Mouse (Mus musculus): ENCODE data around the gene Phf1. TPM values are rescaled to one million over a fixed set of nuclear protein-coding genes. Genes with fewer than 3 reads are reported as not detected.

Gene Phf1
- total RNA-seq, 2 experiments from 2014 or later: 4.1 TPM

DNA sequence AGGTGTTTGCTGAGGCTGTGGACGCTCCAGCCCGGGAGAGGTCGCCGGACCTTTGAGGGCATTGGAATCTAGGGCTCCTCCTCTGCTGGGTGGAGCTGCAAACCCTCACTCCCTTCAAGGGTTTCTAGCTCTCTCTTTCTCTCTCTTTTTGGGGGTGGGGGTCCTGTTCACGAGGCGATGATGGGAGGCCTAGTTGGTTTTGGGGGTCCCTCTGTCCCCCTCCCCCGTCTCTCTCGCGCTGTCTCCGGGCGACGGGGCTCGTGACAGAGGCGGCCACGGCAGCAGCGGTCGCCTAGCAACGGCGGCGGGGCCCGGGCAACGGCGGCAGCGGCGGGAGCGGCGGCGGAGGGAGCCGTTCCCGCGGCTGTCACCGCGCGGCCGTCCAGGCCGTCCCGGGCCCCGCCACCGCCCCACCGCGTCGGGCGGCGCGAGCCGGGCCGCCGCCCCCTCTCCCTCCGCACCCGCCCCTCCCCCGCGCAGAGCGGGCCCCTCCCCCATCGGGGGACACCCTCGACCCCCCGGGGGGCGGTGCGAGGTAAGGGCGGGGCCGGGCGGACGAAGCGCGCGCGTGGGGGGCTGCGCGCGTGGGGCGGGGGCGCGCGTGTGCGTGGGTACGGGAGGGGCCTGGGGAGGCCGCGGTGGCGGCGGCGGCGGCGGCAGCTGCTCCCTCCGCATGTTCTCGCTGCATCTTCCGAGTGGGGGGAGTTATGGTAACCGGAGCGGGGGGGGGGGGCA lies 15.6 kb downstream of the Phf1 start:
- peak; percentile 50 for DNase-seq
- intact Hi-C loops (cut with DNase I; ENCODE audit: low total_unique reads): no loop called here

DNA sequence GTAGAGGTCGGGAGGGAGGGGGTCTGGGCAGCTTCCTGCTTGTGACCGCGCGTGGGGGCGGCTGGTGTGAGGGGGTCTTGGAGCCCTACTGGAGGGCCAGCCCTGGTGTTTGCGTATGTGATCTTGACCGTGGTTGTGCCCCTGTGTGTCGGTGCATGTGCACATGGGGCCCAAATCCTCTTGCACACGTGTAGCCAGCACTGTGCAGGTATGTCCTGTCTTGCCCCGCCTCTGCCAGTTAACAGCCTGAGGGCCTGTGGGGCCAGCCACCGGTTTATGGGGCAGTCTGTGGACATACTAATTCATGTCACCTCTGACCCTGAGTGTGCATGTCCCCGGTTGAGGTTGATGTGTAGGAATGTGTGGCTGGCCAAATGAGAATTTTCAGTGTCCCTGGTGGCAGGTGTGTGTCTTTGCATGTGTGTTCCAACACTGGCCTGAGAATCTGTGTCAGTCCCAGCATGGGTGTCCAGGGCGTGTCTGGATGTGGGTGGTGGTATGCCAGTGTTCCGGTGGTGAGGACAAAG lies 16.3 kb downstream of the Phf1 start:
- intact Hi-C loops (cut with DNase I; ENCODE audit: low total_unique reads): no loop called here
- DNase-seq: no peak

DNA sequence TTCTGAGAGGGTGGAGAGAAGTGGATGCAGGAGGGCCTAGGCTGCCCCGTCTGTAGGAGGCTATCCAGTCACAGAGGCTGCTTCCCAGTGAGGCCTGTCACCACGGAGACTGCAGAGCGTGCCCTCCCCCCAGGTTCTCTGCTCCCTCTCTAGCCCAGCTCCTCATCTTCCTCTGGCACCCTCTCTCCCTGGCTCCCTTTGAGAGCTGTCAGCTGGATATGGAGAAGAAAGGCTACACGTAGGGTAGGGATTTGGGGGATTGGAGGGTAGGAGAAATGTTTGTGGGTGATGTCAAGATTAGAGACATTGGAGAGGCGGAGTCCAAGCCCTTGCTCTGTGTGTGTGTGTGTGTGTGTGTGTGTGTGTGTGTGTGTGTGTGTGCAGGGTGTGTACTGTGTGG lies 17.0 kb downstream of the Phf1 start:
- intact Hi-C loops (cut with DNase I; ENCODE audit: low total_unique reads): no loop called here
- no peak for DNase-seq

DNA sequence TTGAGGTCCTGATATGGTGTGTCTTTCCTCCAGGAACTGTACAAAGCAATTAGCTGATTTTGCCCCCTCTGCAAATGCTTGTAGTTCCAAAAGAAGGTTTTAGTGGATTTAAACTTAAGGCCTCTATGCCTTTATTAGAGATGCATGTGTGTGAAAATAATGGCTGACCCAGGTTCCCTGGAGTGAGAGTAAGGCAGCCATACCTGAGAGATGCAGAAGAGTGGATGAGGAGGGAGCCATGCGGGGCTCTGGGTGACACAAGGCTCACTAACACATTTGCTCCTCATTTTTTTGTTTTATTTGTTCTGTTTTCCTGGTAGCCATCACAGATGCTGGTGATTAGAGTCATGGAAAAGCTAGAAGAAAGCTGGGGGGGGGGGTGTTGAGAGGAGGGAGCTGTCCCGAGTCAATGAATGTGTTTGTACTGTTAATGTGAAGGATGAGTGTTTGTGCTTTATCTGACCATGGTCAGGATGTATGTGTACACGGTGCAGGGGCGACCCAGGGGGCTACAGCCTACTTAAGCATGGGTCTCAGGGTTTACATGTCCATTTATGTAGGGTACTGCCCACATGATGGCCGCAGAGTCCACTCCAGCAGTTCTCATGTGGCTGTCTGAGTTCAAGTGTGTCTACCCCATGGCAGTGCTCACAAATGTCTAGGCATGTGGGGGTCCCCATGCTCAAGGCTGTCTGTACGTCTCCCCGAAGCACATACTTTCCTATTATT lies 17.9 kb downstream of the Phf1 start:
- DNase-seq: no peak
- intact Hi-C loops (cut with DNase I; ENCODE audit: low total_unique reads): no loop called here

DNA sequence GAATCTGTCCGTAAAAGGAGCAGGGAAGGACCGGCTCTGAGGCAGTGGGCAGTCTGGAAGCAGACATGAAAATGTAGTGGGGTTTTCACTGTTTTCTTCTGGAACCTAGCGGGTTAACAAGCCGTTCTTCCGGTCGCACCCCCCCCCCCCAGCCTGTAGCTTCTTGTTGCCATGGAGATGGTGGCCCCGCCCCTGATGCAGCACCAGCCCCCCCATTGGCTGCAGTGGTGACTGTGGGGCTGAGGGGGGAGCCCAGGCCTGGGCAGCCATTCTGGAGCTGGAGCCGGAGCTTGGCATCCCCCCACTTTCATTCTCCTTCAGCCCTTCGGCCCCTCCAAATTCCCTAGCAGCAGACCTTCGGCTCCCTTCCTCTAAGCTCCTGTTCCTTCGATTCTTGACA lies 18.6 kb downstream of the Phf1 start:
- intact Hi-C loops (cut with DNase I; ENCODE audit: low total_unique reads): no loop called here
- DNase-seq: peak; percentile 83

DNA sequence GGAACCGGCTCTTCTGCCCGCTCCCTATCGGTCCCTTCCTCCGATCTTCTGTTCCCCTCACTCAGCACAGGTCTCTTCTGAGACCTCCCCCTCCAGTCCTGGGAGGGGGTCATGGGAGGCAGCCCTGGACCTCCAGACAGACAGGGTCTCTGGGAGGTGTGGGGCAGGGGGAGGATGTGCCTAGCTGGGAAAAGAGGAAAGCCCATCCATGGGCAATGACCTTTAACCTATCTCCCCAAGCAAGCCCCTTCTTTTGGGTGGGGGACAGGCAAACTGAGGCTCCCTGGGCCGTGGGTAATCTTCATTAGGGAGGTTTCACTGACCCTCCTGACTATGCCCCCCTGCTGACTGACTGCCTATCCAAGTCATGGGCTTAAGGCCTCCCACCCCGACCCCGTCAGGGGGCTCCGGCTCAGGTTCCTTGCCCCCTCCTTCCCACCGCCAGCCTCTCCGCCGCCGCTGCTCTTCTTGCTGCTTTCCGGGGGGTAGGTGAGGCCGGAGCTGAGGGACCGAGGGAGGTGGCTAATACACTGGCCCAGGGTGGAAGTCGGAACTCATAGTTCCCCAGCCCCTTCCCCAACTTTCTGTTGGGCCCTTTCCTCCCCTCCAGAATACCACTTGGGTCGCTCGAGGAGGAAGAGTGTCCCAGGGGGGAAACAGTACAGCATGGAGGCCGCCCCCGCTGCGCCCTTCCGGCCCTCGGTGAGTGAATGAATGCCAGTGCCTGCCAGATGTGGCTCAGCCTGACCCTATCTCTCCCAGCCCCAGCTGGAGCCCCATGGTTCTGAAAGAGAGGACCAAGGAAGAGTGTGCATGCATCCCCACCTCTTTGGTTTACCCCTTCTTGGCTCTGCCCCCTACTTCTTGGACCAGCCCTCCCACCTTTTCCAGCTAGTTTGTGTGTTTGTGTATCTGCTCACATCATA lies 19.4 kb downstream of the Phf1 start:
- no peak for DNase-seq
- intact Hi-C loops (cut with DNase I; ENCODE audit: low total_unique reads): no loop called here

DNA sequence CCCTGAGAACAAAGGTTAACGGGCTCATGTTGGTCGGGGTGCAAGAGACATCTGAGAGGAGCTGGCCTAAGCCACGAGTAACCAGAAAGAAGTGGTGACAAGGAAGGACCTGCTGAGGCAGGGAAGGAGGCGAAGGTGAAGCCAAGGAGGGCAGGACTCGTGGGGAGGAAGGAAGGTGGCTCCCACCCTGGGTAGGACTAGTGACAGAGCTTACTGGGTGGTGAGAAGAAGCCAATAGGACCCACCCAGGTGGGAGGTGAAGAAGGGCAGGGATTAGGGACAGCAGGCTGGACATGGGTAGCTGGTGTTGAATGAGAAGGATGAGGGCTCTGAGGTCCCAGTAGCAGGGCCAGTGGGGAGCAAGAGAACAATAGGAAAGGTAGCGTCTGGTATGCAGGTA lies 20.3 kb downstream of the Phf1 start:
- intact Hi-C loops (cut with DNase I; ENCODE audit: low total_unique reads): no loop called here
- DNase-seq: no peak

DNA sequence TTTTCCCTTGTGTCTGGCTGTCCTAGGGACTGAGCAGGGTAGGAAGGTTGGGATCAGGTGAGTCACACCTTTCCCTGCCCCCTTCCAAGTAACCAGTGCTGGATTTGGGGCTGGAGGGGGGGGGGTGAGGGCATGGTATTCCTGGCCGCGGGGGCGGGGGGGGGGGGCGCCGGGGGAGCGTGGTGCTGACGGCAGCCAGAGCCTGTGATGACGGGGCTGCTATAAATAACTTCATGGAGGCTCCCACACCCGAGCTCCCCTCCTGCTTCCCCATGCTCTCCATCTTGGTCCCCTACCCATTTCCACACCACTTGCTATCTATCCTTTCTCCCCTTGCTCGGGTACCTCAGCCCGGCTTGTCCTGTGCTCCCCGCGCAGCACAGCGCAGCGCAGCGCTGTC lies 20.9 kb downstream of the Phf1 start:
- intact Hi-C loops (cut with DNase I; ENCODE audit: low total_unique reads): no loop called here
- no peak for DNase-seq

DNA sequence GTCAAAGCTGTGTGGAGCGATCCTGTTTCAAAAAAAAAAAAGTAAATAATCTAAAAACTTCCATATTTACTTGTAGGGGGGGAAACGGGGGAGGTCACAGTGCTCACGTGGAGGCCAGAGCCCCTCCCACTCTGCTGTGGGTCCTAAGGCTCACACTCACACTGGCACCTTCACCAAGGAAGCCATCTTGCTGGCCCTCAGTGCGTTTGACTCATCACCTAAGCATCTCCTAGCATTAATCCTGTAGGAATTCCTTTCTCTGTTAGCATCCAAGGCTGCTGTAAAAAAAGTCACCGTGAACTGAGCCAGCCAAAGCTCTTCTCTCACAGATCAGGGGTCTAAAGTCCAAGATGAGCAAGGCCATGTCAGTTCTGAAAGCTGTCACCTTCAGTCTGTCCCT lies 23.5 kb downstream of the Phf1 start:
- no peak for DNase-seq
- intact Hi-C loops (cut with DNase I; ENCODE audit: low total_unique reads): no loop called here

DNA sequence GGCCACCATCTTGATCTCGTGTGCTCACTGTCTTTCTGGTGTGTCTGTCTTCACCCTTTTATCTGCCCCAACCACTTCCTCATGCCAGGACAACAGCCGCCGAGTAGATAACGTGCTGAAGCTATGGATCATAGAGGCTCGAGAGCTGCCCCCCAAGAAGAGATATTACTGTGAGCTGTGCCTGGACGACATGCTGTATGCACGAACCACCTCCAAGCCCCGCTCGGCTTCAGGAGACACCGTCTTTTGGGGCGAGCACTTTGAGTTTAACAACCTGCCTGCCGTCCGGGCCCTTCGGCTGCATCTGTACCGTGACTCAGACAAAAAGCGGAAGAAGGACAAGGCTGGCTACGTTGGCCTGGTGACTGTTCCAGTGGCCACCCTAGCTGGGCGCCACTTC lies 24.0 kb downstream of the Phf1 start:
- intact Hi-C loops (cut with DNase I; ENCODE audit: low total_unique reads): no loop called here
- DNase-seq: no peak

DNA sequence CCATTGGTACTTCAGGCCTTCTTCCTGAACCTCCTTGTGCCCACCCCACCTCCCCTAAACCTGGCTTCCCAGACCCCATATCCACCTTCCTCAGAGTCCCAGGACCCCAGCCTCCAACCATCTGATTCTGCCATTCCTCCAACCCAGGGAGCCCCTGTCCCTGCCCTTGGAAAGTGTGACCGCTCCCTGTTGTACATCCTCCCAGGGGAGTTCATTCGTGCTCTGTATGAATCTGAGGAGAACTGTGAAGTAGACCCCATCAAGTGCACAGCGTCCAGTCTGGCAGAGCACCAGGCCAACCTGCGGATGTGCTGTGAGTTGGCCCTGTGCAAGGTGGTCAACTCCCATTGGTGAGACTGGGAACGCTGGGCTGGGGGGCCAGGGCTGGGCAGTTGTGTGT lies 25.0 kb downstream of the Phf1 start:
- intact Hi-C loops (cut with DNase I; ENCODE audit: low total_unique reads): no loop called here
- DNase-seq: no peak

DNA sequence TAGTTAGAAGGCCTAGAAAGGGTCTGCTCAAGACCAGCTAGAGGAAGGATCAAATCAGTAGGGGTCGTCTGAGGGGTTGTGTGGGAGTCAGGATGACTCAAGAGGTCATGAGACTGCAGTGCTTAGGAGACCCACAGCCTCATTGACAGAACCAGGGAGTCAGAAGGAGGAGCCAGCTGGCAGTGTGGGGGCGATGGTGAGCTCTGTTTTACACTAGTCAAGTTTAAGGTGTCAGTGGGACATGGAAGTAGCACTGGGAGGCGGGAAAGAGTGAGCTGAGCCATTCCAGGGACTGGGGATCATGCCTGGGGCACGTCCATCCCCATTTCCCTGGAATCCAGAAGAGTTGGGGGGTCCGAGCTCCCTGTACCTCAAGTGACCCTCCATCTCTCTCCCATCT lies 26.0 kb downstream of the Phf1 start:
- no peak for DNase-seq
- intact Hi-C loops (cut with DNase I; ENCODE audit: low total_unique reads): no loop called here

DNA sequence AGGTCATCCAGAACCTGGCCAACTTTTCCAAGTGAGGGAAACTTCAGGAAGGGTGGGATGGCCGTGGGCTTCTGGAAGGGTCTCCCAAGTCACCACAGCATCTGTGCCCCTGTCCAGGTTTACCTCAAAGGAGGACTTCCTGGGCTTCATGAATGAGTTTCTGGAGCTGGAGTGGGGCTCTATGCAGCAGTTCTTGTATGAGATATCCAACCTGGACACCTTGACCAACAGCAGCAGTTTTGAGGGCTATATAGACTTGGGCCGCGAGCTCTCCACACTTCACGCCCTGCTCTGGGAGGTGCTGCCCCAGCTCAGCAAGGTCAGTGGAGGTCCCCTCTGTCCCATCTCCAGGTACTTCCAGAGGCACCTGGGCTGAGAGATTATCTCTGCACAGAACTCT lies 27.0 kb downstream of the Phf1 start:
- no peak for DNase-seq
- intact Hi-C loops (cut with DNase I; ENCODE audit: low total_unique reads): no loop called here

DNA sequence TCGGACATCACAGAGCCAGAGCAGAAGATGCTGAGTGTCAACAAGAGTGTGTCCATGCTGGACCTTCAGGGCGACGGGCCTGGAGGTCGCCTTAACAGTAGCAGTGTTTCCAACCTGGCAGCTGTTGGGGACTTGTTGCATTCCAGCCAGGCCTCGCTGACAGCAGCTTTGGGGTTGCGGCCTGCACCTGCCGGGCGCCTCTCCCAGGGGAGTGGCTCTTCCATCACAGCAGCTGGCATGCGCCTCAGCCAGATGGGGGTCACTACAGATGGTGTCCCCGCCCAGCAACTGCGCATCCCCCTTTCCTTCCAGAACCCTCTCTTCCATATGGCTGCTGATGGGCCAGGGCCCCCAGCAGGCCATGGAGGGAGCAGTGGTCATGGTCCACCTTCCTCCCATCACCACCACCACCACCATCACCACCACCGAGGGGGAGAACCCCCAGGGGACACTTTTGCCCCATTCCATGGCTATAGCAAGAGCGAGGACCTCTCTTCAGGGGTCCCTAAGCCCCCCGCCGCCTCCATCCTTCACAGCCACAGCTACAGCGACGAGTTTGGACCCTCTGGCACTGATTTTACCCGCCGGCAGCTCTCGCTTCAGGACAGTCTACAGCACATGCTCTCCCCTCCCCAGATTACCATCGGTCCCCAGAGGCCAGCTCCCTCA lies 28.9 kb downstream of the Phf1 start:
- no peak for DNase-seq

DNA sequence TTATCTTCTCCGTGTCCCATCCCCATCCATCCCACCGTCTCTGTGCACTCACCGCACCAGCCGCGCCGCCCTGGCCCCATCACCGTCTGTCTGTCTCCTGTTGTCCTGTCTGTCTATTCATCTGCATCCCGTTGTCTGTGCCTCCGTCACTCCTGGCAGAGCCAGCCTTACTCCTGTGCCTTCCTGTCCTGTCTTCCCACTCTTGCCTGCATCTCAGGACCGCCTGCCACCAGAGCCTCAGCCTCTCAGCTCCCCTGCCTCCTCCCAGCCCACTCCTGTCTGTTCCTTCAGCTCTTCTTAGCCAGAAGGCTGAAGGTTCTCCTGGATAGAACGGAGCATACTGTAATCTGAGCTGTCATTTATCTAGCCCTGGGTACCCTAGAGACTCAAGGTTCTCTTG lies 34.1 kb downstream of the Phf1 start:
- DNase-seq: no peak
- intact Hi-C loops (cut with DNase I; ENCODE audit: low total_unique reads): no loop called here

More for the DNA sequence above, 28.9 kb downstream of the Phf1 start:
- intact Hi-C loops (cut with DNase I; ENCODE audit: low total_unique reads): no loop called here

DNA sequence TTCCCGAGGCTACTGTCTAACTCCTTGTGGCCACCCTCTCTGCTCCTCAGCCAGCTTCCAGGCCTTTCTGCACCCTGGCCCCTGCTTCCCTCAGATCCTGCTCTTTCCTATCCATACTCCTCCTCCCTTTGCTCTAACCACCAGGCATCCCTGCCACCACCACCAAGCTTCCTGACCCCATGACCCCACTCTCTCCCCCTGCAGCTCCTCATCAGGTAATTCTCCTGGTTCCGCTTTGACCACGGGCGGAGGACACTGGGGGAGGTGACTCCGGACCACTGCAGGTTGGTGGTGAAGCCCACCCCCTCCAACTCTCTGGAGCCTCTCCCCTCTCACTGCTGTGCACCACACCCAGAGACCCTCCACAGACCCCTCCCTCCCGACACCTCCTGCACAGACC lies 34.6 kb downstream of the Phf1 start:
- DNase-seq: no peak
- intact Hi-C loops (cut with DNase I; ENCODE audit: low total_unique reads): no loop called here

DNA sequence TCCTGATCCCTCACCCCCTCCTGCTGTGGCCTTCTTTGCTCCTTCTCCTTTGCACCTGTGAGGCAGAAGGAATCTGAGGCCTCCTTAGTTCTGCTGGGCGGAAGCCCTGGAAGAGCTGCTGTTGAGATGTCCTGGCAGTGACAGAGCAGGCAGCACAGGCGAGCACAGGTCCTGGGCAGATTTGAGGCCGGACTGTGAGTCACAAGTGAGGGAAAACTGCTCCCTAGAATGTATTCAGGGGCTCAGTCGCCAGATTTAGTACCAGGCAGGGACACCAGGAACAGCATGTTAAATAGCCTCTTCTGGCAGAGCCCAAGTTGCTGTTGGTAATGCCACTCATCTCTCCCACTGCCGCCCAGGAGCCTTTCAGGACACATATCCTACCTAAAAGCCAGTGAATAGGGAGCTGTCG lies 35.4 kb downstream of the Phf1 start:
- DNase-seq: no peak
- intact Hi-C loops (cut with DNase I; ENCODE audit: low total_unique reads): no loop called here

DNA sequence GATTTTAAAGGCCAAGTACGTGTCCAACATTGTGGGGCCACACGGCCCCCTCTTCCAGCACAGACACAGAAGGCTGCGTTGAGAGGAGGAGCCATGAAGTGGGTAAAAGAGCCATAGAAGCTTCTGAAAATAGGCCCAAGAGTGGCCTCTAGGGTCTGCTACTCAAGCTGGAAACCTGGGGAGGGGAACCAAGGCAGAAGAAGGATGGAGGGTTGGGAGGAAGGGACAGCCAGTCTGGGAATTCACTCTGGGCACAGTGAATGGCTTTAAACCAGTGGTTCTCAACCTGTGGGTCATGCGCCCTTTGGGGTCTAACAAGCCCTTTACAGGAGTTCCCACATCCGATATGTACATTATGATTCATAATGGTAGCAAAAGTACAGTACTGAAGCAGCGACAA lies 36.4 kb downstream of the Phf1 start:
- intact Hi-C loops (cut with DNase I; ENCODE audit: low total_unique reads): no loop called here
- no peak for DNase-seq

DNA sequence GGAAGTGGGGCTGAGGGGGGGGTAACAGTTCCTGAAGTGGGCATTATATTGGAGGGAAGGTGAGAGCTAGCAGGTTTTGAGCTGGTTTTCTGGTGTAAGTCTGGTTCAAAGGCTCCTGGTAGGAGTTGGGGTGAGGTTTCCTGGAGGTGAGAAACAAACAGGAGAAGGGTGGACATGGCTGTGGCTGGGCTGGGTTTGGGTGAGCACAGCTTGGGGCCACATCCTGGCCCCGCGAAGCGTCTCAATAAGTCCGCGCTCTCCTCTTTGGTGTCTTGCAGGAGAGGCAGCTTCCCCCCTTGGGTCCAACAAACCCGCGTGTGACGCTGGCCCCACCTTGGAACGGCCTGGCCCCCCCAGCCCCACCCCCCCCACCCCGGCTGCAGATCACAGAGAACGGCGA lies 37.4 kb downstream of the Phf1 start:
- no peak for DNase-seq
- intact Hi-C loops (cut with DNase I; ENCODE audit: low total_unique reads): no loop called here
